Mouse (Mus musculus): ENCODE results near the gene Bspry.

- TF ChIP-seq POLR2A (IDR thresholded peaks at IDR 0.05; ENCODE audit: extremely low read depth, insufficient read depth, low read length) (no peak), CTCF (IDR thresholded peaks at IDR 0.05; ENCODE audit: low read depth, low read length) (peak; percentile 52)
These were observed 26.9 kb downstream of the Bspry start for GRCm38 (mm10) chr4:62506798-62507197.

Measured in liver, adult 2 months (tissue).